Mouse (Mus musculus) 3134 (cell line): ENCODE data around the gene 2300002M23Rik.

Experiments used
- DNase-seq: peaks from one replicate; pipeline ENCODE4 v3.0.0-alpha.2; 2011; ENCODE audit warnings: low spot score; ENCODE audit not compliant: insufficient read length; ENCODE audit errors: extremely low read depth

The 2300002M23Rik gene

GRCm38 (mm10) chr17:35567150-35567549 is at the start of gene 2300002M23Rik:
Gene 2300002M23Rik, plus strand, starts transcription at chr17:35567450.
- DNase-seq, result no peak

- DNase-seq, result peak; percentile 56
These were observed 49.7 kb upstream of the 2300002M23Rik start for GRCm38 (mm10) chr17:35517526-35517925.

- DNase-seq, result no peak
These were observed 42.9 kb upstream of the 2300002M23Rik start for GRCm38 (mm10) chr17:35524354-35524753.

GRCm38 (mm10) chr17:35526644-35527043 is 40.6 kb upstream of the 2300002M23Rik start:
- no peak for DNase-seq

GRCm38 (mm10) chr17:35532360-35532759 is 34.9 kb upstream of the 2300002M23Rik start:
- no peak for DNase-seq

GRCm38 (mm10) chr17:35532901-35533300 is 34.3 kb upstream of the 2300002M23Rik start, which contains the start of gene Psors1c2:
Gene Psors1c2, plus strand, starts transcription at chr17:35533201.
- DNase-seq, result no peak

- DNase-seq, result no peak
These were observed 32.9 kb upstream of the 2300002M23Rik start for GRCm38 (mm10) chr17:35534343-35534742.

- DNase-seq, result peak; percentile 58
These were observed 29.8 kb upstream of the 2300002M23Rik start for GRCm38 (mm10) chr17:35537421-35537820.

- DNase-seq, result no peak
These were observed 28.8 kb upstream of the 2300002M23Rik start for GRCm38 (mm10) chr17:35538476-35538875.

- no peak for DNase-seq
These were observed 27.7 kb upstream of the 2300002M23Rik start for GRCm38 (mm10) chr17:35539540-35539939.

GRCm38 (mm10) chr17:35542761-35543411 is 24.4 kb upstream of the 2300002M23Rik start:
- no peak for DNase-seq

GRCm38 (mm10) chr17:35543412-35543861 is 23.8 kb upstream of the 2300002M23Rik start:
- no peak for DNase-seq

- DNase-seq, result no peak
These were observed 23.2 kb upstream of the 2300002M23Rik start for GRCm38 (mm10) chr17:35544001-35544400.

GRCm38 (mm10) chr17:35544680-35545079 is 22.6 kb upstream of the 2300002M23Rik start:
- DNase-seq, result no peak

GRCm38 (mm10) chr17:35547465-35547864 is 19.8 kb upstream of the 2300002M23Rik start:
- DNase-seq, result no peak

GRCm38 (mm10) chr17:35548636-35549035 is 18.6 kb upstream of the 2300002M23Rik start:
- no peak for DNase-seq

- DNase-seq, result peak; percentile 94
These were observed 17.7 kb upstream of the 2300002M23Rik start for GRCm38 (mm10) chr17:35549437-35550142.

GRCm38 (mm10) chr17:35550143-35550494 is 17.1 kb upstream of the 2300002M23Rik start:
- no peak for DNase-seq

GRCm38 (mm10) chr17:35550871-35551270 is 16.4 kb upstream of the 2300002M23Rik start:
- DNase-seq, result no peak

GRCm38 (mm10) chr17:35551881-35552414 is 15.3 kb upstream of the 2300002M23Rik start, which contains the start of gene Cdsn:
Gene Cdsn, plus strand, starts transcription at chr17:35552128.
- peak; percentile 76 for DNase-seq

GRCm38 (mm10) chr17:35554321-35554720 is 12.9 kb upstream of the 2300002M23Rik start:
- no peak for DNase-seq
